16 mouse cellular contexts compared by ENCODE assay signal in the genomic region with DNA sequence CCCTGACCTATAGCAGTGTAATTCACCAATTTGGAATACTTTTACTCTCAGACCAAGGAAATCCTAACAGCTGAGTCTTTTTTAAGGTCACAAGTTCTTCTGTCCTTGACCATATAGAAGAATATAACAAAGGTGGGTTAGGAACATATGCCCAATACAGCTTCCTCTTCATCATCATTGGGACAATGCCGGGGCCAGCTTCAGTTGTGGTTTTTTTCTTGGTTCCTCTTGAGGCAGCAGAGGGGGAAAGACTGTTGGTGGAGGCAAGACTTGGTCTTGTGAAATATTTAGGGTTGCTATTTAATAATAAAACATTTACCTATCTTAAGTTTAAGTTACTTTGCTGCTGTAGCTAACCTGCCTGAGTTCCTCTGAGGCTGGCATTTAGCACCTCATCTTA.
"Had no signal": no experiment of that assay in that cellular context is flagged by ENCODE, and none has a peak within 500 bp of the region (broad histone marks: within the 10 kb centered on the region; RNA-seq: fewer than 3 reads in every experiment).

No protein-coding gene starts in this region.

- H3K36me3 ChIP-seq: neural tube, embryonic 12.5 days; neural tube, embryonic 13.5 days; neural tube, embryonic 15.5 days; stomach, embryonic 15.5 days had no signal

- DNase-seq: retina, postnatal 1 day; right cerebral cortex, adult 18-20 months; right cerebral cortex, postnatal 14 days; right cerebral cortex, postnatal 25 days; right cerebral cortex, postnatal 4 days; spleen, adult 18-20 months; thymus, adult 18-20 months; thymus, adult 2 months; thymus, postnatal 14 days; thymus, postnatal 25 days; thymus, postnatal 36 days; thymus, postnatal 4 days had no signal

- H3K4me2 ChIP-seq: neural tube, embryonic 12.5 days; neural tube, embryonic 13.5 days; neural tube, embryonic 15.5 days; stomach, embryonic 15.5 days had no signal

- H3K27ac ChIP-seq: neural tube, embryonic 12.5 days; neural tube, embryonic 13.5 days; neural tube, embryonic 15.5 days; stomach, embryonic 15.5 days had no signal

- H3K4me1 ChIP-seq: neural tube, embryonic 12.5 days; neural tube, embryonic 13.5 days; neural tube, embryonic 15.5 days; stomach, embryonic 15.5 days had no signal

- H3K9ac ChIP-seq: neural tube, embryonic 12.5 days; neural tube, embryonic 13.5 days; neural tube, embryonic 15.5 days; stomach, embryonic 15.5 days had no signal

- H3K27me3 ChIP-seq: neural tube, embryonic 12.5 days; neural tube, embryonic 13.5 days; neural tube, embryonic 15.5 days; stomach, embryonic 15.5 days had no signal

- H3K9me3 ChIP-seq: neural tube, embryonic 15.5 days; stomach, embryonic 15.5 days had no signal

- H3K4me3 ChIP-seq: neural tube, embryonic 12.5 days; neural tube, embryonic 13.5 days; neural tube, embryonic 15.5 days; stomach, embryonic 15.5 days had no signal
